Mouse (Mus musculus) inflammation-experienced regulatory T-cells, adult 6 months (primary cell): ENCODE data around the gene Prr19. TPM values are rescaled to one million over a fixed set of nuclear protein-coding genes. Genes with fewer than 3 reads are reported as not detected.

ENCODE experiments used
- ATAC-seq: one replicate; pipeline ENCODE4 v1.8.0; 2017
- polyA plus RNA-seq, 3 experiments: library from polyadenylated mRNA; unstranded; fragments of 100-300 nt; shearing (Covaris generic); gene quantifications; one replicate each; pipeline ENCODE4 v1.2.1; 2017

The Prr19 gene
- polyA plus RNA-seq, 3 experiments from 2014 or later: not detected

GRCm38 (mm10) chr7:25275555-25276298, 25.5 kb upstream of the Prr19 start:
- ATAC-seq: no peak

GRCm38 (mm10) chr7:25277405-25277804, 23.8 kb upstream of the Prr19 start:
- ATAC-seq: no peak

GRCm38 (mm10) chr7:25277998-25278340, 23.2 kb upstream of the Prr19 start:
- ATAC-seq: no peak

- peak; percentile 71 for ATAC-seq
These were observed 22.7 kb upstream of the Prr19 start for GRCm38 (mm10) chr7:25278341-25279075.

DNA sequence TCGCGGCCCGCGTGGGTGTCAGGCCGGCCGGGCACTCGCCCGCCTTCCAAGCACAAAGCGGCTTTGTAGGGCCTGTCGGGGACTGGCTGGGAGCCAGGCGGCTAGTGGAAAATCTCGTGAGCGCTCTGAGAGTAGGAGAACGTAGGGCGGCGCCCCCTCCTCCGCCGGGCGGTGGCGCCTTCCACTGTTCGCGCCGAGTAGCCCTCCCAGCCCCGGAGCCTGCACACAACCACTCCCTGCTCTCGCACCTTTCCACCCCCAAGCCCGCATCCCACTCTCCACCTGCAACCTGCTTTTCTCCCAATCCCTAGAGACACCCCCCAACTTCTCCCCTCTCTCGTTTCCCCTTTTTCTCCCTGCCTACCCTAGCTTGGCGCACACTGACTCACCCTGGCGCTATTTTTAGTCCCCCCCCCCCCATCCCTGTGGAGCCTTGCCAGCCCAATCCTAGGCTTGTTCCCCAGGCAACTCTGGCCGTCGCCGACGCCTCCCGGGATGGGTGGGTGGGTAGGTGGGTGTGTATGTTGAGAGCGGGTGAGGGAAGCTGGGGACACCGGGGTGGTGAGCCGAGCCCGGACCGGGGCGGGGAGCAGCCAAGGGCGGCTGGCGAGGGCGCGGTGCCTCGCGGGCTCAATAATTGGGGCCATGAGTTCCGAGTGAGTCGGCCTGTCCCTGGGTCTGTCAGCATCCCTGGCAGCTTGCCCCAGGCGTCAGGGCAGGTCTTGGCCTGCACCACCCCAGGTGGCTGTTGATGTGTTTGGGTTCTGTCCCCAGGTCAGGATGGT, 21.9 kb upstream of the Prr19 start:
- ATAC-seq: peak; percentile 16

DNA sequence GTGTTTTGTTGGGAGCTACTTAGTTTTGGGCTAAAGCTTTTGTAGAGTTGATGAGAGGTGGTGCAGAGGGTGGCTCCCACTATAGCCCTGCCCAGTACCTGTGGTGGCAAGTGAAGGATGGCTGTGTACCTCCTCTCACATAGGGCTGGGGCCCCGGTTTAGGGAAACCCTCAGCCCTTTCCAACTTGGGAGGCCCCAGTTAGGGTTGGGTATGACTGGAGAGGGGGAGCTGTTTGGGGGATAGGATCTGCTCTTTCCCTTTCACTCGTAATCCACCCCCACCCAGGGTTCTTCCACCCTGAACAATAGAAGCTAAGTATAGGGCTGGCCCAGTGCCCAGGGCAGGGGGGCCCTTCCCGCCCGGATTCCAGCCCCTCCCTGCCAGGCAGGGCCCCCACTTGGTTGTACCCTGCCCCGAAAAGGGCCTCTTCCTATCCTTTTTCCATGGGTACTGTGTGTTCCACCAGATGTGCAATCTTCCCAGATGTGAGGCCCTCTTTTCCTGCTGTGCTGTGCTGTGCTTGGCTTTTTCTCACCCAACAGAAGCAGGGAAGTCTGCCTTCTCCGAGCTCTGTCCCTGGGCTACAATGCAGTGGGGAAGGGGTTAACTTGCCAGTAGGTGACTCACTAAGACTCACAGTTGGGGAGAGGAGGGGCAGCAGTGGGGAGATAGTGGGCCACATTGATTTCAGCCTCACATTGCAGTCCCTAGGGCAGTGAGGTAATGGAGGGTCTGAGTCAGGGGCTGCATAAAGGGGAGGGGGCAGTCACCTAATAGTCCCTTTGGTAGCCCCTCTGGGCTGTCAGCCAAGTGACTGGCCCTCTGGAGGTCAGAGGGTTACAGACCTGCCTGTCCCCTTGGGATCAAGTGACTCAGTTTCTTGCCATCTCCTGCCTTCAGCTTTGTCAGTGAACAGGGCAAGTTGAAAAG, 21.1 kb upstream of the Prr19 start:
- no peak for ATAC-seq

DNA sequence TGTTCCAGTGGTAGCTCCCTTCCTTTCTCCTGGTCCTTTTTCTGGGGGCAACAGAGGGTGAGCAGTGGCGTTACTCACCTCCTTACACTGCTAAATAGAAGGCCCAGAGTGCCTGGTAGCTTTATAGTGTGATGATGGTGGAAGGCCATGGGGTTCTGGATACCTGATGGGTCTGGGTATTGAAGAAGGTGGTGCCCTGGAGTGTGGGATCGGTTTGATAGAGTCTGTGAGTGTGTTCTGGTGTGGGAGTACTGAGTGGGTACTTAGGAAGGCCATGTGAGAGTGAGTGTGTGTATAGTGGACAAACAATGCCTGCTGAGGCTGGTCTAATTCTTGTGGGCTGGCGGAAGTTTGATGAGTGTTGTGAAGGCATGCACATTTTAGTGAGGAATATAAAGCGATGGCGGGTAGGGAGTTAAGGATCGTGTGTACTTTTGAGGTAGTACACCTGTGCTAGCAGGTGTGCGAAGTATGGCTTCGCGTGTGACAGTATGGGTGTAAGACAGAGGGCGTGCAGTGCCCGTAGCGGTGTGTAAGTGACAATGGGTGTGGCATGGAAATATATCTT, 20.0 kb upstream of the Prr19 start:
- ATAC-seq: peak; percentile 18

GRCm38 (mm10) chr7:25281734-25282601, 19.2 kb upstream of the Prr19 start:
- ATAC-seq: peak; percentile 77

GRCm38 (mm10) chr7:25282731-25283211, 18.4 kb upstream of the Prr19 start:
- ATAC-seq: no peak

- ATAC-seq: no peak
These were observed 17.6 kb upstream of the Prr19 start for GRCm38 (mm10) chr7:25283637-25284036.

DNA sequence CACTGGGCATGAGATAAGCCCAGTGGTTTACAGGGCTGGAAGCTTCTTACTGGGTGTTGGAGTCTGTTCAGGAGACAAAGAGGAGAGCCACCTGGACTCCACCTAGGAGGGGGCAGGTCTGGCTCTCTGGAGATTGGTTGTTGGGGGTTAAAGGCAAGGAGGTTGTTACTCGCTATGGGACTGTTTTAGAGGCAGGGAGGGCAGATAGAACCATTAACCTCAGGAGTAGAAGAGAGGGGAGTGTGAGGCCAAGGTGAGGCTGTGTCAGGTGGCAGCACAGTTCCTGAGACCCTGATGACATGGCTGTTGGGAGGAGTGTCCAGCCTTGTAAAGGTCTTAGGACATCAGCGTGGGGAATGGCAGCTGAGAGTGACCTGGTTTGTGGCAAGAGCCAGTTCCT, 17.0 kb upstream of the Prr19 start:
- ATAC-seq: no peak

DNA sequence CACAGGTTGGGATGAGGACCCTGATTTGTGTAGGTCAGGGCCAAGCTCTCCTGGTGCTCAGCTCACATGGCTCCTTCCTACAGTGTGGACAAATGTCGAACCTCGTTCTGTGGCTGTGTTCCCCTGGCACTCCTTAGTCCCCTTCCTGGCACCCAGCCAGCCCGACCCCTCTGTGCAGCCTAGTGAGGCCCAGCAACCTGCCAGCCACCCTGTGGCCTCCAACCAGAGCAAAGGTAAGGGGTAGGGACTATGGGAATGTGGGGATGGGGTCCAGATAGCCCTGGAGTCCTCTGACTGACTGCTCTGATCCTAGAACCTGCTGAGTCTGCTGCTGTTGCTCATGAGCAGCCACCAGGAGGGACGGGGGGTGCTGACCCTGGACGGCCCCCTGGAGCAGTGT, 16.4 kb upstream of the Prr19 start:
- no peak for ATAC-seq

GRCm38 (mm10) chr7:25285511-25286238, 15.5 kb upstream of the Prr19 start:
- ATAC-seq: no peak

GRCm38 (mm10) chr7:25286989-25287388, 14.2 kb upstream of the Prr19 start:
- no peak for ATAC-seq

DNA sequence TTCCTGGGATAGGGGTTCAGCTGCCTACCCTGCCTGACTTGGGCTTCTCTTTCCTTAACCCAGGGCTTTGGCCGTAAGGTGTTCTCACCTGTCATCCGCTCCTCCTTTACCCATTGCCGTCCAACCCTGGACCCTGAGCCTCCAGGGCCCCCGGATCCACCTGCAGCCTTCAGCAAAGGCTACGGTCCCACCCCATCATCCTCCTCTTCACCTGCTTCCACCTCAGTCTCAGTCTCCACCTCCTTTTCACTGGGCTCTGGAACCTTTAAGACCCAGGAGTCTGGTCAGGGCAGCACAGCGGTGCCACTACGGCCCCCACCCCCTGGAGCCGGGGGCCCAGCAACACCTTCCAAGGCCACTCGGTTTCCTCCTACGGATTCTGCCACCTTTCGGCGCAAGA, 13.2 kb upstream of the Prr19 start:
- no peak for ATAC-seq

DNA sequence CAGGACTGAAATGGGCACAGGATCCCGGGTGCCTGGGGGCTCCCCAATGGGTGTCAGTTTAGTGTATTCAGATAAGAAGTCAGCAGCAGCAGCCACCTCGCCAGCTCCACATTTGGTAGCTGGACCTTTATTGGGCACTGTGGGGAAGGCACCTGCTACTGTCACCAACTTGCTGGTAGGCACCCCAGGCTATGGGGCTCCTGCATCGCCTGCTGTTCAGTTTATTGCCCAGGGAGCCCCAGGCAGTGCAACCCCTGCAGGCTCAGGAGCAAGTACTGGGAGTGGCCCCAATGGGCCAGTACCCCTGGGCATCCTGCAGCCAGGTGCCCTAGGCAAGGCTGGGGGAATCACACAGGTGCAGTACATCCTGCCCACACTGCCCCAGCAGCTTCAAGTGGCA, 12.5 kb upstream of the Prr19 start:
- ATAC-seq: no peak

DNA sequence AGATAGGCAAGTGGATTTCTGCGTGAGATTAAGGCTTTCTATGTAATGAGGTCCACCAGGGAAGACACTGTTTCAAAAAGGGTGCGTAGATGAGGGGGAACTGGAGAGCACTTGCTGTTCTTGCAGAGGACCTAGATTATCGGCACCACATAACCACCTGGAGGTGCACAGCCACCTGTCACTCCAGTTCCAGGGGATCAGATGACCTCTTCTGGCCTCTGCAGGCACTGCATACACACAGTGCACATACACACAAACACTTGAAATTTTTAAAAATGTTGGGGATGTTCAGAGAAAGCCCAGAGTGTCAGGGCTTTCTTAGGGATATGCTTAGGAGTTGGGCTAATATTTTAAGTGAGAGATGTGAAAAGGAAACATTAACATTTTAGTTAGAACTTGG, 11.3 kb upstream of the Prr19 start:
- no peak for ATAC-seq

- ATAC-seq: no peak
These were observed 10.7 kb upstream of the Prr19 start for GRCm38 (mm10) chr7:25290463-25290862.

DNA sequence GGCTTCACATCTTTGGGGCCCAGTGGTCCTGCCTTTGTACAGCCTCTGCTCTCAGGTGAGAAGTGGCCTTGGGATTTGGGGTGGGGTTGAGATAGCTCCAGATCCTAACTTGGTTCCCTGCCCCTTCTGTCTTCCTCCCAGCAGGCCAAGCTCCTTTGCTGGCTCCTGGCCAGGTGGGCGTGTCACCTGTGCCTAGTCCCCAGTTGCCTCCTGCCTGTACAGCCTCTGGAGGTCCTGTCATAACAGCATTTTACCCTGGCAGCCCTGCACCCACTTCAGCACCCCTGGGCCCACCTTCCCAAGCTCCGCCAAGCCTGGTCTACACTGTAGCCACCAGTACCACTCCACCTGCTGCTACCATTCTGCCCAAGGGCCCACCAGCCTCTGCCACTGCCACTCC, 10.3 kb upstream of the Prr19 start:
- ATAC-seq: no peak

GRCm38 (mm10) chr7:25292107-25292506, 9.1 kb upstream of the Prr19 start:
- ATAC-seq: no peak
